Mouse (Mus musculus): ENCODE results near the gene Tent4b.

DNA sequence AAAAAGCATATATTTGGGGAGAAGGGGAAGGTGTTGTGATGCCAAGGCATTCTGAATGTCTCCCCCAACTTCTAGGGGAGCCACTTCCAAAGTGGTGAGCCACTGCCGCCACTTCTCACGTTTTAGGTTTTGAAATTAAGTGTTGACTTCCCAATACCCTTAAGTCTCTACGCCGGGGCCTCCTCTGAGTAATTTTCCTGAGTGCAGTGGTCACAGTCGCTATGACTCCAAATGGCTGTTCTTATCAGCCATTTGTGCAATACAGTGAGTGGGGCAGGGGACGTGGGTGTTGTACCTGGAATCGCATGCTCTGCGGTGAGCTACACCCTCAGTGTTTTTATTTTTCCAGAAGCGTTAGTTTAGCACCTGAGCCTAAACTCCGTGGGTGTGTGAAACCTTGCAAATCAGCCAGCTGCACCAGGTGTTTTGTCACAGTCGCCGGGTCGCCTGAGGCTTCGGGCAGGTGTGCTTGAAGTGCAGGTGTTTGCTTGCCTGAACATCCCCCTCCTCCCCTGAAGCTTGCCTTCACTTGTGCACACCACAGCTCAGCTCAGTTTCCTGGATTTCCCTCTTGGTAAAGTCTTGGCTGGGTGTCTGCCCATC is 67.9 kb downstream of the Tent4b start:
- TF ChIP-seq CTCF (IDR thresholded peaks at IDR 0.05; ENCODE audit: extremely low read depth, insufficient read length, insufficient replicate concordance, low read depth, low read length) (no peak), POLR2A (IDR thresholded peaks at IDR 0.05; ENCODE audit: low read depth, low read length) (no peak)

Measured in small intestine, adult 2 months (tissue).